Mouse (Mus musculus) lung, embryonic 16.5 days (tissue): ENCODE results near the gene Mettl24. TPM values are rescaled to one million over a fixed set of nuclear protein-coding genes. Genes with fewer than 3 reads are reported as not detected.
"Not testable (repeated sequence)": the region's sequence is repeated elsewhere in the genome, so short reads cannot be mapped to it uniquely, and the experiment has no call there.

Experiments used
- ATAC-seq: fragments of 200-750 bp; cut with Nextera tagmentation; 2 replicates; pipeline ENCODE4 v1.8.0; 2017; ENCODE audit warnings: low read depth, mild to moderate bottlenecking, moderate library complexity
- H3K27ac ChIP-seq: fragments of 300-500 bp; sonication (generic); 2 replicates; pipeline ENCODE4 v1.5.1; 2014; ENCODE audit warnings: mild to moderate bottlenecking, control low read depth, low read length
- H3K27me3 ChIP-seq: fragments of 300-500 bp; sonication (generic); 2 replicates; pipeline ENCODE4 v1.6.1; 2014; ENCODE audit warnings: low read depth, low read length, mixed read lengths; ENCODE audit not compliant: control insufficient read depth, insufficient read depth
- H3K36me3 ChIP-seq: fragments of 300-500 bp; sonication (generic); 2 replicates; pipeline ENCODE4 v1.6.1; 2014; ENCODE audit warnings: low read length; ENCODE audit not compliant: control insufficient read depth, insufficient read depth
- H3K4me1 ChIP-seq: fragments of 300-500 bp; sonication (generic); replicated peaks from 2 replicates; pipeline ENCODE4 v1.6.1; 2014; ENCODE audit warnings: low read length, mixed read lengths; ENCODE audit not compliant: control insufficient read depth, insufficient read depth
- H3K4me2 ChIP-seq: fragments of 300-500 bp; sonication (generic); 2 replicates; pipeline ENCODE4 v1.6.1; 2014; ENCODE audit warnings: low read depth, low read length, control low read depth
- H3K4me3 ChIP-seq: fragments of 300-500 bp; sonication (generic); 2 replicates; pipeline ENCODE4 v1.5.1; 2014; ENCODE audit warnings: mild to moderate bottlenecking, low read length, control low read depth
- H3K9ac ChIP-seq: fragments of 300-500 bp; sonication (generic); 2 replicates; pipeline ENCODE4 v1.6.1; 2014; ENCODE audit warnings: low read length, control low read depth
- H3K9me3 ChIP-seq: fragments of 300-500 bp; sonication (generic); 2 replicates; pipeline ENCODE4 v1.6.1; 2016; ENCODE audit warnings: low read length; ENCODE audit not compliant: control insufficient read depth
- WGBS: fragments of 180-500 bp; shearing (Covaris S2); extraction: QIAGEN DNeasy Blood & Tissue Kit; methylation state at CpG from one replicate; pipeline ENCODE4 v1.1.7; 2014; 5-methylcytosine and 5-hydroxymethylcytosine counted together
- polyA plus RNA-seq: library from polyadenylated mRNA; unstranded; fragments of >200 nt; fragmentation: Nextera tagmentation; extraction: Ambion mirVana; gene quantifications from 2 replicates; pipeline ENCODE4 v1.2.1, GENCODE M21; 2015

Mettl24 gene
- polyA plus RNA-seq, 1 experiment from 2014 or later, result 3.7 TPM

- Histone ChIP-seq H3K27me3 (no peaks in the 10 kb centered on the region), H3K9ac (no peak overlapping the region), H3K36me3 (no peaks in the 10 kb centered on the region), H3K4me2 (no peak overlapping the region), H3K27ac (no peak overlapping the region), H3K4me1 (no peaks in the 10 kb centered on the region), H3K9me3 (no peaks in the 10 kb centered on the region), H3K4me3 (no peak overlapping the region)
- no peak for ATAC-seq
- 79% methylated on average over 4 of the region's 4 CpGs for WGBS
Observed at GRCm38 (mm10) chr10:40806221-40806620, 123.1 kb downstream of the Mettl24 start.

DNA sequence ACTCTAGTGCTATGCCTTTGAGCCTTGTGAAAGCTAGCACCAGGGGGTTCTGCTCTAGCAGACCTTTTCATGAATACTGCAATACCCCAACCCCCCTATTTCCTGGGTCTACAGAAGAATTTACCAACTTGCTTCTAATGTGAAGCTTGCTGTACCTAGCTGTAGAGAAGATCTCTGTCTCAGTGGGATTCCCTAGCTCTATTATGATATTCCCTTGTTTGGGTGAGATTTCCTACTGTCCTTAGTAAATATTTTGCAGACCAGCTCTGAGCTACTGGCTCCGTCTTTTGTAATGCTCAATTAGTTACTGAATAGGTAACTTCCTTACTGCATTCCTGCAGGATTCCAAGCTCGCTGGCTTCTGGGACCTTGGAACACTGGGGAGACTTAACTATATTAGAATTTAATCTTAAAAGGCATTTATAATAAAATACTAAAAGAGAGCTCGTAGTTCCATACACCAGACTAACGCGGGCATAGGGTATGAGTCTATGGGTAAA lies 126.4 kb downstream of the Mettl24 start:
- not testable (repeated sequence) for H3K4me1 ChIP-seq, H3K4me3 ChIP-seq, H3K9me3 ChIP-seq, H3K36me3 ChIP-seq, H3K27me3 ChIP-seq, H3K4me2 ChIP-seq, ATAC-seq, H3K27ac ChIP-seq, H3K9ac ChIP-seq
- 31% methylated on average over 5 of the region's 5 CpGs for WGBS

- H3K27ac ChIP-seq, result no peak overlapping the region
- no peaks in the 10 kb centered on the region for H3K27me3 ChIP-seq
- no peak overlapping the region for H3K4me3 ChIP-seq
- no peaks in the 10 kb centered on the region for H3K4me1 ChIP-seq
- ATAC-seq, result no peak
- no peaks in the 10 kb centered on the region for H3K9me3 ChIP-seq
- WGBS, result 60% methylated on average over 4 of the region's 4 CpGs
- H3K9ac ChIP-seq, result no peak overlapping the region
- H3K36me3 ChIP-seq, result no peaks in the 10 kb centered on the region
- no peak overlapping the region for H3K4me2 ChIP-seq
Observed at GRCm38 (mm10) chr10:40813627-40814026, 130.5 kb downstream of the Mettl24 start.

DNA sequence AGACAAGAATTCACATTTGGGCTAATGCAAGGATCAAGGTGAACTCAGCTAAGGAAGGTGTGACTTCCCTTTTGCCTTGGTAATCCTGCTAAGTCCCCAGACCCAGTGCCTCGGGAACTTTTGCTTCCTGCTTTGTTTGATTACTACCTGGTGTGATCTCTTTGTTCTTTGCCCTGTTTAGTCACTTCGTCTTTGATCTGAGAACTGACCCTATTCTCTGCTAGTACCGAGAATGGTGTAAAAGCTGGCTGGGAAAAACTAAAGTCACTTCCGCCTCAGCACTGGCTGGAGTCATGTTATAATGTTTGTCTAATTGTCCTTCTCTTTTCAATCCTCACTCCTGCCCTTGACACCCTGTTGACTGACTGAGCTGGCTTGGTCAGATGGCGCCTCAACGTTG lies 133.4 kb downstream of the Mettl24 start:
- no peak overlapping the region for H3K27ac ChIP-seq
- no peak for ATAC-seq
- no peaks in the 10 kb centered on the region for H3K9me3 ChIP-seq
- WGBS, result 48% methylated on average over 6 of the region's 6 CpGs
- no peaks in the 10 kb centered on the region for H3K36me3 ChIP-seq
- no peaks in the 10 kb centered on the region for H3K27me3 ChIP-seq
- H3K4me1 ChIP-seq, result no peaks in the 10 kb centered on the region
- no peak overlapping the region for H3K4me3 ChIP-seq
- H3K4me2 ChIP-seq, result no peak overlapping the region
- H3K9ac ChIP-seq, result no peak overlapping the region

GRCm38 (mm10) chr10:40825952-40826351 lies 142.9 kb downstream of the Mettl24 start:
- H3K4me1 ChIP-seq, result no peaks in the 10 kb centered on the region
- WGBS, result 53% methylated on average over 6 of the region's 6 CpGs
- H3K36me3 ChIP-seq, result peaks cover 8% of the 10 kb centered on the region; the same call in 1 of the 2 replicates
- no peak overlapping the region for H3K9ac ChIP-seq
- H3K4me3 ChIP-seq, result no peak overlapping the region
- no peak overlapping the region for H3K27ac ChIP-seq
- no peak for ATAC-seq
- no peak overlapping the region for H3K4me2 ChIP-seq
- H3K9me3 ChIP-seq, result no peaks in the 10 kb centered on the region
- no peaks in the 10 kb centered on the region for H3K27me3 ChIP-seq

DNA sequence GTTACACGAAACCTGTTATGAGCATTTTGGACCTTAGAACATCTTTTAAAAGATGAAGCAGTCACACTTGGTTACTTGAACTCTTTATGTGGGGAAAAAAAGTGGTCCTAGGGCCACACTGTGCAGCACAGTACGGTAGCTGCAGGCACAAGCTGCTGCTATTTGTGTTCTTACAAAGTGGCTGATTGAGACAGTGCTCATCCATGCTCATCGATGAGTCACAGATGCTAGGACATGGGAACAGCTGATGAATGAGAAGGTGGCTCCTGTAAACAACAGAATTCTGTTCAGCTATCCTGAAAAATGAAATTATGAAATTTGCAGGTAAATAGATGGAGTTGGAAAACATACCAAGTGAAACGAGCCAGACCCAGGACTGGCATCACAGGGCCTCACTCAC lies 144.6 kb downstream of the Mettl24 start:
- Histone ChIP-seq H3K9ac (no peak overlapping the region), H3K9me3 (no peaks in the 10 kb centered on the region), H3K4me1 (no peaks in the 10 kb centered on the region), H3K4me3 (no peak overlapping the region), H3K4me2 (no peak overlapping the region), H3K36me3 (peaks cover 8% of the 10 kb centered on the region; the same call in 1 of the 2 replicates), H3K27ac (no peak overlapping the region), H3K27me3 (no peaks in the 10 kb centered on the region)
- no peak for ATAC-seq
- 85% methylated on average over 4 of the region's 4 CpGs for WGBS

GRCm38 (mm10) chr10:40830312-40830711 lies 147.2 kb downstream of the Mettl24 start:
- H3K36me3 ChIP-seq, result peaks cover 19% of the 10 kb centered on the region
- no peak for ATAC-seq
- 91% methylated on average over 3 of the region's 3 CpGs for WGBS

GRCm38 (mm10) chr10:40831267-40831666 lies 148.2 kb downstream of the Mettl24 start:
- no peak overlapping the region for H3K4me2 ChIP-seq
- H3K4me3 ChIP-seq, result no peak overlapping the region
- H3K27me3 ChIP-seq, result no peaks in the 10 kb centered on the region
- H3K36me3 ChIP-seq, result peaks cover 21% of the 10 kb centered on the region
- no peak overlapping the region for H3K27ac ChIP-seq
- WGBS, result 93% methylated on average over 6 of the region's 7 CpGs
- no peak for ATAC-seq
- H3K9ac ChIP-seq, result no peak overlapping the region
- H3K4me1 ChIP-seq, result no peaks in the 10 kb centered on the region
- H3K9me3 ChIP-seq, result no peaks in the 10 kb centered on the region

More at GRCm38 (mm10) chr10:40830312-40830711, 147.2 kb downstream of the Mettl24 start:
- no peak overlapping the region for H3K9ac ChIP-seq
- H3K4me1 ChIP-seq, result no peaks in the 10 kb centered on the region
- no peak overlapping the region for H3K4me2 ChIP-seq
- no peak overlapping the region for H3K27ac ChIP-seq
- H3K9me3 ChIP-seq, result no peaks in the 10 kb centered on the region
- no peak overlapping the region for H3K4me3 ChIP-seq
- no peaks in the 10 kb centered on the region for H3K27me3 ChIP-seq

DNA sequence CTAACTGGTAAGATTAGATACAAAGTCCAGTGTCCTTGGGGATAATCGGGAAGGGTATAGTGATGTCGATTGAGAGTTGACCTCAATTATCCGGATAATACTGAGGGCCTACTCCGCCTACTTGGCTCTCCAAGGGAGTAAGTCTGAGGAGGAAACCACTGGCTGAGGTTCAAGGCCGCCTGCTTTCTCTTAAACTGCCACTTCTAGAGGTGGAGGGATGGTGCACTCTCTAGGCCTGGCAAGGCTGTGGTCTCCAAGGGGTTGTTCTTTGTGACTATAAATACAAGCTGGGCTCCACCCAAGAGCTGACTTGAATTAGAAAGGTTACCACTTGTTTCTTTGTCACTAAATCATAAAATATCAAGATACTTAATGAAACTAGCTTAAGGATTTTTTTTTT lies 157.0 kb downstream of the Mettl24 start:
- H3K36me3 ChIP-seq, result peaks cover 15% of the 10 kb centered on the region
- no peaks in the 10 kb centered on the region for H3K27me3 ChIP-seq
- no peak overlapping the region for H3K4me2 ChIP-seq
- ATAC-seq, result no peak
- no peak overlapping the region for H3K9ac ChIP-seq
- H3K4me1 ChIP-seq, result no peaks in the 10 kb centered on the region
- H3K9me3 ChIP-seq, result no peaks in the 10 kb centered on the region
- WGBS, result 86% methylated on average over 5 of the region's 5 CpGs
- H3K4me3 ChIP-seq, result no peak overlapping the region
- H3K27ac ChIP-seq, result no peak overlapping the region

DNA sequence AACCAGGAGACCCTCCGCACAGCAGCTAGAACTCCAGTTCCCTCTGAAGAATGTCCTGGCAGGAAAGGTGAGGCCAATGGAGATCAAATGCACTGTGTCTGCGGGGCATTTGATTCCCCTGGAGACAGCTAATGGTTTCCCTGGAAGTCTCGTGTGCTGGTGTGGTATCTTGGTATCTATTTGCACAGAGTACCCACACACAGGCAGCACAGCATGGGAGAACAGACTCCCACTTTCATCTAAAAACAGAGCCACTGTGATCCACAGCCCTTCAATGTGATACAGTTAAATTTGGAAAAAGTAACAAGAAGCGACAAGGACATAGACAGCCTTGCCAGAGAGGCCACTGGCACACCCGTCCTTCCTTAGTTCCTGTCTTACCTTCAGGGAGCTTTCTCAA lies 160.8 kb downstream of the Mettl24 start:
- no peak overlapping the region for H3K4me3 ChIP-seq
- peaks cover 18% of the 10 kb centered on the region for H3K36me3 ChIP-seq
- H3K9ac ChIP-seq, result no peak overlapping the region
- H3K27me3 ChIP-seq, result no peaks in the 10 kb centered on the region
- no peak for ATAC-seq
- no peak overlapping the region for H3K27ac ChIP-seq
- H3K4me1 ChIP-seq, result no peaks in the 10 kb centered on the region
- no peaks in the 10 kb centered on the region for H3K9me3 ChIP-seq
- WGBS, result 88% methylated on average over 5 of the region's 5 CpGs
- H3K4me2 ChIP-seq, result no peak overlapping the region
